Mouse (Mus musculus): ENCODE measurements at regions not wholly inside any gene's neighbourhood (a gene's known extent, or its start where the extent isn't known, plus 50 kb on each side); places are given as distances from the start of the nearest gene placed in this dataset.

DNA sequence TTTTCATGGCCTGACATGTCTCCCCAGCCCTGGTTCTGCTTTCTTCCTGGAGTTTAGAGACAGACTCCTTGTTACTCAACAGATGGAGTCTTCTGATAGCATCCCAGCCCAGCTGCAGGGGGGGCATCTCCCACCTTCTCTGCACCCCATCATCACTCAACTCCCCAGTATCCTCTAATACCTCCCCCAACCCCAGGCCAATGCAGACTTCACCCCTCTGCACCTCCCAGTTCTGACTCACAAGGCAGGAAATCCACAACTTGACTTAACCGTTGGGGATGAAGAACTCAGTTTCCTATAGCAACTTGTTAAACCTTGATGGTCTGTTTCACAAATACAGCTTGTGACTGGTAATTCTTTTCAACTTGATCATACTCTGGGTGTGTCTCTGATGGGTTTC, 73.7 kb upstream of the Rreb1 start:
- no peak for DNase-seq (ENCODE audit: low read depth, low spot score)

DNA sequence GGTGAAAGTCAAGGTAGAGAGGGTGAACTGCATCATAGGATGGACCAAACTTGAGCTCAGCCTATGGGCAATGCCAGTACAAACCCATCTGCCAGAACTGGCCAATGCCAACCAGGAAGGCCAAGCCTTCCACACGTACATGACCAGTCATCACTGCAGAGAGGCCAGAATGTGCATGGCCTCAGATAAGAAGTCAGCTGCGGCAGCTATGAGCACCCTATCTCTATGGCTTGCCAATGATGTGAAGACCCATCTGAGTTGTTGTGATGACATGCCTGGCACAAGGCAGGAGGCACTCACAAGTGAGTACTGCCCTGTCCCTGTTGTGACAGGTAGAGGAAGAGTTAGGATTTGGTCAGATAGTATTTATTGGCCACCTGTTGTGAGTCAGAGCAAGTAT, 72.7 kb upstream of the Rreb1 start:
- no peak for DNase-seq (ENCODE audit: low read depth, low spot score)

DNA sequence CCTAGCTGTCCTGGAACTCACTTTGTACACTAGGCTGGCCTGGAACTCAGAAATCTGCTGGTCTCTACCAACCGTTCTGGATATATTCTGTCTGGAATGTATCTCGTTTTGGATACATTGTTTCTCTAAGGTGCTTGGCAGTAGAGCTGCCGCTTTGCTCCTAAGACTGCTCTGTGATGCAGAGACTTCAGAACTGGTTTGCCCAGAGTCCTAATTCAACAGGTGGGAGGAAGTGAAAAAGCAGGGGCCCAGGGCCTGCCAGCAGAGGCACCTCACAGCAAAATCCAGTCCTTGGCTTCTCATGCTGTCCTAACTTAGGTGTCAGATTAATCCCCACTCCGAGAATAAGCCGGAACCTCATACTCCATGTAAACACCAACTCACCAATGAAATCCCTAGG, 67.3 kb upstream of the Rreb1 start:
- DNase-seq (ENCODE audit: low read depth, low spot score) = no peak

DNA sequence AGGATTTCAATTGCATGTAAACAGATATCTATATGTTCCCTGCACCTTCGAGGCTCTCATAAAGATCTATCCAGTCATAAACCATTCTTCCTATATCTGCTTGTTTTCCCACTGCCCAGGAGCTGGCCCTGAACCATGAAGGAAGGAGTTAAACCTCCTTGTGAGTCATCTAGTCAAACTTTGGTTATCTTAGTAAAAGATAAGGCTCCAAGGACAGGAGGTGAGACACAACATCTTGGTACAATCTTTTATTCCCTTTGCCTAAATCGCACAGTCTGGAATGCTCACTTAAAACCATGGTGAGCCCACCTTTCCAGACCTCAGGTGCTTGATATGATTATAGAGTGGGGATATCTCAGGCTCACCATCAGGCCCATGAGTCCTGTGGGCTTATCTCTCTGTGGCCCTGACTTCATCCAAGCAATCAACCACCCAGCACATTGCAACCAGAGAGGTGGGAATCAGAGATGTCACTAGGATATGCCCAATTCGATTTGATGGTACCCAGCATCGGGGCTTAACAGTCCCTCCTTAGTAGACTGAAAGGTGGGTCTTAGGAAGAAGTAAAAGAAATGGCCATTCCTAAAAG, 65.2 kb upstream of the Rreb1 start:
- no peak for DNase-seq (ENCODE audit: low read depth, low spot score)

DNA sequence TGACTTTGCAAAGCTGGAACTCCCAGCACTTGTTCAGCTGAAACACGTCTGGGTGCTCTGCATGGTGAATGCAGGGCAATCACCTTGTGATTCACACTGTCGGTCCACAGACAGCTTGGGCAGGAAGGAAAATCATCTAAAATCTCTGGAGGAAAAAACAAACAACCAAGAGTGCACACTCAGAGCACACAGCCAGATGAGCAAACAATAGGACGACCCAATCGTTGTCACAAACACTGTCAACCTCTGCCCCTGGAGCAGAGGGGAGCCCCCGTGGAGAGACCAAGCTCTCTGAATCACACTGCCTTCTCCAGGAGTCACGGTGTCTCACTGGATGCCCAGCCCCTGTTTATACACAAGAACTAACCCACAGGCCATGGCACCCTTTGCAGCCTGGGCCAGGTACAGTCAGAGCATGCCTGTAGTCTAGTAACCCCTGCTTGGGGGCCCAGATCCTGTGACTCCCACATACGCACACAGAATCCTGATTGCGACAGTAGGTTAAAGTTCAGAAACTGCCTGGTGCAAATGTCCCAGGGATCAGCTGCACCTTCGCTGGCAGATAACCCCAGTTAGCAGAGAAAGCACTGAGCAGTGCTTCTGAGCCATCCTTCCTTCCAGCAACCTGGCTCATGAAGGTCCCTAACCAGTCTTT, 63.0 kb upstream of the Rreb1 start:
- no peak for DNase-seq (ENCODE audit: low read depth, low spot score)

DNA sequence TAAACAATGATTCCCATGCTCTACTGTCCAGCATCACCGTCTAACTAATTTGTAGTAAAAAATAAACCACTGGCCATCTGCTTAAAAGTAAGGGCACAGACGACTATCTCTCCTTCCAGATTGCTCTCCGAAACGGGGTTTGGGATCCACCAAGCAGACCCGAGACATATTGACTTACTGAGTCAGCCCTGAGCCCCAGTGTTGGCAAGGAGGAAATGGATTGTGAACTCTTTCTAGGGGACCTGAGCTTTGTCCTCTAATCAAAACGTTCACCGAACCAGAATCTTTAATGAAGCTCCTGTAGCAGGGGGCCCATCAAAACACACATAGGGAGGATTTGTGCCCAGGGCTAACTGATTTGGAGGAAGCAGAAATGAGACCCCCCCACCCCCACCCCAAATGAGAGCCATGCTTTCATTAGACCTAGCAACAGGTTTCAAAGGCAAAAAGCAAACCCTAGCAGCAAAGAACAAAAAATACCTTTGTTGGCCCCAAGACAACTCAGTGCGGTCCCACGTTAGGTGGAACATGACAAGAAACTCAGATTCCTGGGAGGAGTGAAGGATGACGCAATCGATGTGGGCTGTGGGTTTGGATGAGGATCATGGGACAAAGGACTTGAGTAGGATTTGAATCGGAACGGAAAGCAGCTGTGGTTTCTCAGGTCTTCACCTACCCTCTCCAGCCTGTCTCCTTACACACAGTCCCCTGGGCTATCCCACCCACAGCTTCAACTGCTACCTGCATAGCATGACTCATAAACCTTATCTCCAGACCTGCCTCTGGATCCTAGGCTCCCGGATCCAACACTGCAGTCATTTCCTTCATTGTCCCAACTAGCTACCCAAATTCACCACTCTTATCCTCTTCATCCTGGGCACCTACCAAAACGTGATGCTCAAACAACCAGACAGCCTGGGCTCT, 62.2 kb upstream of the Rreb1 start:
- no peak for DNase-seq (ENCODE audit: low read depth, low spot score)

DNA sequence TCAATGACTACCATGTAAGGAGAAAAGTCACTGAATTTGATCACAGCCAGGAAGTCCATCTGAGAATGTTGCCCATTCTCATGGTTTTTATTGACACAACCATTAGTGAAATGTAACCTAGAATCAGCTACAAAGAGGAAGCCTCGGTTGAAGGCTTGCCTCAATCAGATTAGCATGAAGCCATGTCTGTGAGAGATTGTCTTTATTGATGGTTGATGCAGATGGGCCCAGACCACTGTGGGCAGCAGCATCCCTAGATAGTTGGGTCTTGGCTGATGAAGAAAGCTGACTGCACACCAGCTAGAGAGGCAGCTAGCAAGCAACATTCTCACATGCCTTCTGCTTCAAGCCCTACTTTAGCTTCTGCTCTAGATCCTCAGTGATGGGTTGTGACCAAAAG, 60.4 kb upstream of the Rreb1 start:
- DNase-seq (ENCODE audit: low read depth, low spot score) = no peak

DNA sequence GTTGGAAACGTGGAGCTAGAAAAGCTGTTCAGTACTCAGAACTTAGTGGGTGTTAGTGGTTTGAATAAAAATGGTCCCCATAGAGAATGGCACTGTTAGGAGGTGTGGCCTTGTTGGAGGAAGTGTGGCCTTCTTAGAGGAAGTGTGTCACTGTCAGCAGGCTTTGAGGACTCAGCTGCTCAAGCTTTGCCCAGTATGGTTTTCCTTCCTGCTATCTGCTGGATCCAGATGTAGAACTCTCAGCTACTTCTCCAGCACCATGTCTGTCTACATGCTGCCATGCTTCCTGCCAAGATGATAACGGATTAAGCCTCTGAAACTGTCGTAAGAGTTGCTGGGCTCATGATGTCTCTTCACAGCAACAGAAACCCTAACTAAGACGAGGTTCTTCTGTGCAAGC, 59.8 kb upstream of the Rreb1 start:
- no peak for DNase-seq (ENCODE audit: low read depth, low spot score)

Data from skeletal muscle tissue, adult 2 months (tissue).